8 mouse cellular contexts compared by ENCODE assay signal in genomic region chrX:41920574-41920973, GRCm38 (mm10). TPM values are rescaled to one million over a fixed set of nuclear protein-coding genes. Genes with fewer than 3 reads are reported as not detected.
DNase-seq lines count a peak whose midpoint lies in the region; ATAC-seq and TF ChIP-seq lines count a peak whose summit lies in the region.

TSS of gene Thoc2 (minus strand) at chrX:41920674.

- H3K36me3 ChIP-seq in intestine, postnatal 0 days (ENCODE audit: control insufficient read depth, insufficient read depth), result no peaks in the 10 kb centered on the region
- no peaks in the 10 kb centered on the region for H3K36me3 ChIP-seq in midbrain, embryonic 13.5 days

- no peak for ATAC-seq in intestine, postnatal 0 days
- ATAC-seq in midbrain, embryonic 13.5 days, result no peak
- no peak for ATAC-seq in cerebellum, adult (ENCODE audit: insufficient number of reproducible peaks, low FRiP score, low TSS enrichment)

- no peak for TF ChIP-seq POLR2A in bone marrow, adult 2 months (IDR thresholded peaks at IDR 0.05; ENCODE audit: borderline replicate concordance, control insufficient read depth, low read depth, low read length)

- no peak within 1 kb of the TSS for H3K27ac ChIP-seq in bone marrow, adult 2 months (ENCODE audit: control insufficient read depth, insufficient read depth, low read depth, low read length, poor library complexity)
- H3K27ac ChIP-seq in intestine, postnatal 0 days (ENCODE audit: low read depth, low read length), result no peak within 1 kb of the TSS
- H3K27ac ChIP-seq in midbrain, embryonic 13.5 days, result no peak within 1 kb of the TSS

- H3K9me3 ChIP-seq in intestine, postnatal 0 days (ENCODE audit: control insufficient read depth), result no peaks in the 10 kb centered on the region
- H3K9me3 ChIP-seq in midbrain, embryonic 13.5 days, result no peaks in the 10 kb centered on the region

- TF ChIP-seq CTCF in bone marrow, adult 2 months (IDR thresholded peaks at IDR 0.05; ENCODE audit: control insufficient read depth, insufficient read depth, low read length), result no peak
- no peak for TF ChIP-seq CTCF in intestine, postnatal 0 days (IDR thresholded peaks at IDR 0.05; ENCODE audit: low read depth)

- no peak for DNase-seq in heart, adult 18-20 months
- no peak for DNase-seq in heart, adult 11 months
- no peak for DNase-seq in gastrocnemius, postnatal 4 days (ENCODE audit: low spot score in 2 of 2)
- no peak for DNase-seq in ovary, postnatal 10 days (ENCODE audit: low spot score)

- WGBS in bone marrow, adult 2 months, result 95% methylated on average over 1 of the region's 1 CpGs
- 84% methylated on average over 1 of the region's 1 CpGs for WGBS in intestine, postnatal 0 days
- WGBS in midbrain, embryonic 13.5 days, result 93% methylated on average over 1 of the region's 1 CpGs

- H3K4me2 ChIP-seq in intestine, postnatal 0 days (replicated peaks; ENCODE audit: low read depth), result no peak within 1 kb of the TSS
- no peak within 1 kb of the TSS for H3K4me2 ChIP-seq in midbrain, embryonic 13.5 days (replicated peaks)

- H3K4me3 ChIP-seq in bone marrow, adult 2 months (replicated peaks; ENCODE audit: control insufficient read depth, low read depth, low read length), result no peak within 1 kb of the TSS
- no peak within 1 kb of the TSS for H3K4me3 ChIP-seq in intestine, postnatal 0 days (ENCODE audit: low read depth, low read length)
- H3K4me3 ChIP-seq in midbrain, embryonic 13.5 days (replicated peaks), result no peak within 1 kb of the TSS

- no peak within 1 kb of the TSS for H3K9ac ChIP-seq in intestine, postnatal 0 days (ENCODE audit: low read depth, low read length)
- no peak within 1 kb of the TSS for H3K9ac ChIP-seq in midbrain, embryonic 13.5 days (replicated peaks)

- H3K4me1 ChIP-seq in bone marrow, adult 2 months (ENCODE audit: control insufficient read depth, insufficient read depth, low read length), result no peaks in the 10 kb centered on the region
- H3K4me1 ChIP-seq in intestine, postnatal 0 days (replicated peaks; ENCODE audit: control insufficient read depth, insufficient read depth, low read length), result no peaks in the 10 kb centered on the region
- H3K4me1 ChIP-seq in midbrain, embryonic 13.5 days (replicated peaks), result no peaks in the 10 kb centered on the region

- H3K27me3 ChIP-seq in intestine, postnatal 0 days (replicated peaks; ENCODE audit: control insufficient read depth, insufficient read depth, low read length), result no peaks in the 10 kb centered on the region
- H3K27me3 ChIP-seq in midbrain, embryonic 13.5 days, result no peaks in the 10 kb centered on the region

RNA-seq across cellular contexts. Expression of gene Thoc2, which starts in this region (rescaled TPM):
- 10 to 100 TPM; 17.7 to 27.5 TPM for total RNA-seq in heart, adult 18-20 months (2021)
- polyA plus RNA-seq in bone marrow, adult 2 months (2011; ENCODE audit: insufficient read depth, insufficient read length, low replicate concordance, missing spikeins), result 39.3 and 55.4 TPM in 2 replicates
- 10 to 100 TPM; 54.3 to 55.8 TPM for total RNA-seq in gastrocnemius, postnatal 4 days (2021)
- polyA plus RNA-seq in intestine, postnatal 0 days (2015; fragmentation: Nextera tagmentation; extraction: Ambion mirVana), result 36.5 and 38.2 TPM in 2 replicates
- 94.6 and 112 TPM in 2 replicates for polyA plus RNA-seq in midbrain, embryonic 13.5 days (2015; fragmentation: Nextera tagmentation; extraction: Ambion mirVana)
